Mouse (Mus musculus) forebrain, postnatal 0 days (tissue): ENCODE results near the gene Gm21319. TPM values are rescaled to one million over a fixed set of nuclear protein-coding genes. Genes with fewer than 3 reads are reported as not detected.
"Not testable (repeated sequence)": the region's sequence is repeated elsewhere in the genome, so short reads cannot be mapped to it uniquely, and the experiment has no call there.

ENCODE experiments used
- ATAC-seq: fragments of 200-750 bp; cut with Nextera tagmentation; 2 replicates; pipeline ENCODE4 v1.8.0; 2017; ENCODE audit warnings: mild to moderate bottlenecking, moderate library complexity
- DNase-seq: peaks from one replicate; pipeline ENCODE4 v3.0.0-alpha.2; 2015
- H3K27ac ChIP-seq: fragments of 300-500 bp; sonication (generic); 2 replicates; pipeline ENCODE4 v1.5.1; 2014; ENCODE audit warnings: low read depth, mild to moderate bottlenecking, antibody characterized with exemption, low read length, moderate library complexity, mixed read lengths
- H3K27me3 ChIP-seq: fragments of 300-500 bp; sonication (generic); 2 replicates; pipeline ENCODE4 v1.6.1; 2014; ENCODE audit warnings: mild to moderate bottlenecking, low read length, mixed read lengths; ENCODE audit not compliant: insufficient read depth
- H3K36me3 ChIP-seq: fragments of 300-500 bp; sonication (generic); 2 replicates; pipeline ENCODE4 v1.6.1; 2014; ENCODE audit warnings: mild to moderate bottlenecking, moderate library complexity; ENCODE audit not compliant: insufficient read depth
- H3K4me1 ChIP-seq: fragments of 300-500 bp; sonication (generic); 2 replicates; pipeline ENCODE4 v1.6.1; 2014; ENCODE audit warnings: antibody characterized with exemption; ENCODE audit not compliant: insufficient read depth
- H3K4me2 ChIP-seq: fragments of 300-500 bp; sonication (generic); 2 replicates; pipeline ENCODE4 v1.6.1; 2014; ENCODE audit warnings: low read depth, mild to moderate bottlenecking, moderate library complexity
- H3K4me3 ChIP-seq: fragments of 300-500 bp; sonication (generic); 2 replicates; pipeline ENCODE4 v1.5.1; 2014; ENCODE audit warnings: low read depth, low read length, mixed read lengths
- H3K9ac ChIP-seq: fragments of 300-500 bp; sonication (generic); 2 replicates; pipeline ENCODE4 v1.6.1; 2014; ENCODE audit warnings: mild to moderate bottlenecking
- H3K9me3 ChIP-seq: fragments of 300-500 bp; sonication (generic); 2 replicates; pipeline ENCODE4 v1.6.1; 2016; ENCODE audit warnings: low read length
- WGBS: fragments of 180-500 bp; shearing (Covaris S2); extraction: QIAGEN DNeasy Blood & Tissue Kit; methylation state at CpG from one replicate; pipeline ENCODE4 v1.1.7; 2014; 5-methylcytosine and 5-hydroxymethylcytosine counted together
- polyA plus RNA-seq: library from polyadenylated mRNA; unstranded; fragments of >200 nt; fragmentation: Nextera tagmentation; extraction: Ambion mirVana; gene quantifications from 2 replicates; pipeline ENCODE4 v1.2.1, GENCODE M21; 2015
- total RNA-seq: library from RNA; depleted of rRNA; stranded (reverse); fragments of >200 nt; gene quantifications from 2 replicates; pipeline ENCODE4 v1.2.3, GENCODE M21; 2014; rRNA removed

Gm21319 gene
- not detected in 2 replicates for total RNA-seq
- polyA plus RNA-seq: not detected in 2 replicates

- H3K36me3 ChIP-seq, H3K4me3 ChIP-seq, H3K4me1 ChIP-seq, H3K27ac ChIP-seq, H3K4me2 ChIP-seq, ATAC-seq, H3K9ac ChIP-seq, DNase-seq, H3K27me3 ChIP-seq, H3K9me3 ChIP-seq: not testable (repeated sequence)
- WGBS: 94% methylated on average over 4 of the region's 4 CpGs
Observed at GRCm38 (mm10) chr12:87775655-87776054, at the start of gene Gm21319. Gene Gm21319, minus strand, starts transcription at chr12:87775755.

GRCm38 (mm10) chr12:87816277-87816676, 40.7 kb upstream of the Gm21319 start, which contains the start of gene BB287469:
Gene BB287469, plus strand, starts transcription at chr12:87816577.
- H3K36me3 ChIP-seq, DNase-seq, H3K4me1 ChIP-seq, H3K27me3 ChIP-seq, ATAC-seq, H3K4me2 ChIP-seq, H3K27ac ChIP-seq, H3K4me3 ChIP-seq, H3K9me3 ChIP-seq, H3K9ac ChIP-seq: not testable (repeated sequence)
- 95% methylated on average over 5 of the region's 6 CpGs for WGBS

- not testable (repeated sequence) for H3K4me3 ChIP-seq, H3K9me3 ChIP-seq, H3K4me2 ChIP-seq, H3K27me3 ChIP-seq, H3K4me1 ChIP-seq, H3K27ac ChIP-seq, ATAC-seq, DNase-seq, H3K36me3 ChIP-seq, H3K9ac ChIP-seq
- WGBS: 98% methylated on average over 5 of the region's 5 CpGs
Observed at GRCm38 (mm10) chr12:87797971-87798370, 22.4 kb upstream of the Gm21319 start.

- not testable (repeated sequence) for ATAC-seq, H3K9ac ChIP-seq
- 80% methylated on average over 1 of the region's 1 CpGs for WGBS
Observed at GRCm38 (mm10) chr12:87795212-87795611, 19.7 kb upstream of the Gm21319 start, which contains the start of gene Gm21936. Gene Gm21936, plus strand, starts transcription at chr12:87795512.

More at GRCm38 (mm10) chr12:87795212-87795611, 19.7 kb upstream of the Gm21319 start, which contains the start of gene Gm21936:
- not testable (repeated sequence) for H3K9me3 ChIP-seq, H3K4me3 ChIP-seq, H3K27ac ChIP-seq, DNase-seq, H3K36me3 ChIP-seq, H3K4me2 ChIP-seq, H3K4me1 ChIP-seq, H3K27me3 ChIP-seq

Other genes with a start within 250 kb of the Gm21319 start
- not detected in 2 replicates for gene Oog1, start 173.1 kb downstream of the Gm21319 start, total RNA-seq
- not detected in 2 replicates for gene Oog1, start 173.1 kb downstream of the Gm21319 start, polyA plus RNA-seq
- gene Gm4027, start 156.9 kb downstream of the Gm21319 start, total RNA-seq: not detected in 2 replicates
- gene Gm4027, start 156.9 kb downstream of the Gm21319 start, polyA plus RNA-seq: not detected in 2 replicates
- not detected in 2 replicates for gene Gm16381, start 131.1 kb downstream of the Gm21319 start, total RNA-seq
- not detected in 2 replicates for gene Gm16381, start 131.1 kb downstream of the Gm21319 start, polyA plus RNA-seq
- gene Gm21936, start 19.8 kb upstream of the Gm21319 start, total RNA-seq: not detected in 2 replicates
- not detected in 2 replicates for gene Gm21936, start 19.8 kb upstream of the Gm21319 start, polyA plus RNA-seq
- gene BB287469, start 40.8 kb upstream of the Gm21319 start, total RNA-seq: not detected in 2 replicates
- not detected in 2 replicates for gene BB287469, start 40.8 kb upstream of the Gm21319 start, polyA plus RNA-seq
- gene Gm2001, start 66.6 kb upstream of the Gm21319 start, total RNA-seq: not detected in 2 replicates
- not detected in 2 replicates for gene Gm2001, start 66.6 kb upstream of the Gm21319 start, polyA plus RNA-seq
- gene Gm2016, start 98.3 kb upstream of the Gm21319 start, total RNA-seq: not detected in 2 replicates
- not detected in 2 replicates for gene Gm2016, start 98.3 kb upstream of the Gm21319 start, polyA plus RNA-seq
- gene Gm2022, start 119.6 kb upstream of the Gm21319 start, total RNA-seq: not detected in 2 replicates
- gene Gm2022, start 119.6 kb upstream of the Gm21319 start, polyA plus RNA-seq: not detected in 2 replicates
- not detected in 2 replicates for gene Gm2035, start 144.1 kb upstream of the Gm21319 start, total RNA-seq
- gene Gm2035, start 144.1 kb upstream of the Gm21319 start, polyA plus RNA-seq: not detected in 2 replicates
- not detected in 2 replicates for gene Gm2042, start 178.3 kb upstream of the Gm21319 start, total RNA-seq
- gene Gm2042, start 178.3 kb upstream of the Gm21319 start, polyA plus RNA-seq: not detected in 2 replicates
- gene Gm2075, start 236.1 kb upstream of the Gm21319 start, total RNA-seq: not detected in 2 replicates
- not detected in 2 replicates for gene Gm2075, start 236.1 kb upstream of the Gm21319 start, polyA plus RNA-seq
- not detected in 2 replicates for gene Gm6803, start 243.0 kb upstream of the Gm21319 start, total RNA-seq
- gene Gm6803, start 243.0 kb upstream of the Gm21319 start, polyA plus RNA-seq: not detected in 2 replicates